Mouse (Mus musculus): ENCODE data around the gene Eif2ak4. TPM values are rescaled to one million over a fixed set of nuclear protein-coding genes. Genes with fewer than 3 reads are reported as not detected.
A peak's percentile ranks its signal among the peaks of the same experiment; 100 is the strongest.

Eif2ak4 gene
- total RNA-seq, 2 experiments from 2014 or later: 20.7 to 22.1 TPM

- no peak for DNase-seq (ENCODE audit: low spot score in 2 of 2)
These were observed 15.9 kb downstream of the Eif2ak4 start for GRCm38 (mm10) chr2:118404336-118404735.

GRCm38 (mm10) chr2:118405568-118405967, 17.1 kb downstream of the Eif2ak4 start:
- no peak for DNase-seq (ENCODE audit: low spot score in 2 of 2)

- DNase-seq (ENCODE audit: low spot score in 2 of 2): no peak
These were observed 18.4 kb downstream of the Eif2ak4 start for GRCm38 (mm10) chr2:118406811-118407210.

GRCm38 (mm10) chr2:118408336-118408895, 20.0 kb downstream of the Eif2ak4 start:
- DNase-seq (ENCODE audit: low spot score in 2 of 2): no peak

- no peak for DNase-seq (ENCODE audit: low spot score in 2 of 2)
These were observed 24.4 kb downstream of the Eif2ak4 start for GRCm38 (mm10) chr2:118412821-118413220.

GRCm38 (mm10) chr2:118415601-118416355, 27.4 kb downstream of the Eif2ak4 start:
- no peak for DNase-seq (ENCODE audit: low spot score in 2 of 2)

- no peak for DNase-seq (ENCODE audit: low spot score in 2 of 2)
These were observed 29.7 kb downstream of the Eif2ak4 start for GRCm38 (mm10) chr2:118418076-118418475.

GRCm38 (mm10) chr2:118421951-118422350, 33.5 kb downstream of the Eif2ak4 start:
- DNase-seq (ENCODE audit: low spot score in 2 of 2): no peak

GRCm38 (mm10) chr2:118422385-118422784, 34.0 kb downstream of the Eif2ak4 start:
- no peak for DNase-seq (ENCODE audit: low spot score in 2 of 2)

GRCm38 (mm10) chr2:118428296-118428695, 39.9 kb downstream of the Eif2ak4 start:
- no peak for DNase-seq (ENCODE audit: low spot score in 2 of 2)

- DNase-seq (ENCODE audit: low spot score in 2 of 2): no peak
These were observed 40.9 kb downstream of the Eif2ak4 start for GRCm38 (mm10) chr2:118429297-118429696.

GRCm38 (mm10) chr2:118430630-118431029, 42.2 kb downstream of the Eif2ak4 start:
- no peak for DNase-seq (ENCODE audit: low spot score in 2 of 2)

GRCm38 (mm10) chr2:118431589-118431988, 43.2 kb downstream of the Eif2ak4 start:
- peak in 1 of 2 experiments; percentile 14 for DNase-seq (ENCODE audit: low spot score in 2 of 2)

- DNase-seq (ENCODE audit: low spot score in 2 of 2): peak in 1 of 2 experiments; percentile 5
These were observed 53.8 kb downstream of the Eif2ak4 start for GRCm38 (mm10) chr2:118442172-118442571.

- peak in 1 of 2 experiments; percentile 60 for DNase-seq (ENCODE audit: low spot score in 2 of 2)
These were observed 54.3 kb downstream of the Eif2ak4 start for GRCm38 (mm10) chr2:118442723-118443122.

GRCm38 (mm10) chr2:118445696-118446674, 57.6 kb downstream of the Eif2ak4 start:
- peak in 1 of 2 experiments; percentile 60 for DNase-seq (ENCODE audit: low spot score in 2 of 2)

GRCm38 (mm10) chr2:118448181-118448580, 59.8 kb downstream of the Eif2ak4 start:
- DNase-seq (ENCODE audit: low spot score in 2 of 2): peak; percentile 46 to 56

- DNase-seq (ENCODE audit: low spot score in 2 of 2): no peak
These were observed 62.6 kb downstream of the Eif2ak4 start for GRCm38 (mm10) chr2:118451056-118451455.

GRCm38 (mm10) chr2:118457029-118457428, 68.6 kb downstream of the Eif2ak4 start:
- no peak for DNase-seq (ENCODE audit: low spot score in 2 of 2)

GRCm38 (mm10) chr2:118457463-118458261, 69.2 kb downstream of the Eif2ak4 start:
- DNase-seq (ENCODE audit: low spot score in 2 of 2): peak; percentile 65 to 76
